Mouse (Mus musculus) G1E (cell line): ENCODE data around the gene Mtrex. TPM values are rescaled to one million over a fixed set of nuclear protein-coding genes. Genes with fewer than 3 reads are reported as not detected.

ENCODE experiments used
- ATAC-seq: 2 replicates; pipeline ENCODE4 v1.8.0; 2016; ENCODE audit warnings: mild to moderate bottlenecking; ENCODE audit not compliant: insufficient number of reproducible peaks, poor library complexity, low FRiP score, severe bottlenecking; ENCODE audit errors: extremely low read depth
- DNase-seq: peaks from one replicate; pipeline ENCODE4 v3.0.0; 2012; ENCODE audit warnings: low spot score
- H3K27me3 ChIP-seq: 2 replicates; pipeline ENCODE4 v1.6.1; 2012; ENCODE audit warnings: mild to moderate bottlenecking, low read length, inconsistent platforms; ENCODE audit not compliant: insufficient read depth
- H3K36me3 ChIP-seq: replicated peaks from 2 replicates; pipeline ENCODE3; 2012; ENCODE audit warnings: mild to moderate bottlenecking, inconsistent platforms
- H3K4me1 ChIP-seq: 2 replicates; pipeline ENCODE4 v1.6.1; 2012; ENCODE audit warnings: low read depth, low read length, inconsistent platforms, mixed read lengths; ENCODE audit not compliant: insufficient read depth
- H3K4me3 ChIP-seq: 2 replicates; pipeline ENCODE4 v1.5.1; 2012; ENCODE audit warnings: low read depth, mild to moderate bottlenecking, inconsistent platforms, low read length, moderate library complexity, mixed read lengths
- H3K9me3 ChIP-seq: replicated peaks from 2 replicates; pipeline ENCODE4 v1.6.1; 2012; ENCODE audit warnings: inconsistent platforms
- CTCF ChIP-seq: IDR thresholded peaks from 2 replicates; pipeline ENCODE4 v1.5.1; 2012; ENCODE audit warnings: low read depth, low read length, inconsistent platforms, mixed read lengths
- GATA1 ChIP-seq: IDR thresholded peaks from 2 replicates; pipeline ENCODE4 v1.6.1; 2012; ENCODE audit warnings: borderline replicate concordance, low read length, inconsistent platforms, mixed read lengths
- GATA2 ChIP-seq: IDR thresholded peaks from 2 replicates; pipeline ENCODE4 v1.6.1; 2012; ENCODE audit warnings: low read depth, low read length, inconsistent platforms, borderline replicate concordance
- POLR2AphosphoS5 ChIP-seq: IDR thresholded peaks from 2 replicates; pipeline ENCODE4 v1.6.1; 2012; ENCODE audit warnings: low read depth, low read length, inconsistent platforms; ENCODE audit not compliant: insufficient replicate concordance
- TAL1 ChIP-seq: conservative IDR thresholded peaks from 2 replicates; pipeline ENCODE4 v1.6.1; 2012; ENCODE audit warnings: low read depth, low read length, inconsistent platforms, mixed read lengths
- polyA plus RNA-seq: library from polyadenylated mRNA; stranded (reverse); fragments of >175 nt; gene quantifications from 2 replicates; pipeline ENCODE4 v1.2.3, GENCODE M21; 2012
- total RNA-seq, 2 experiments: library from RNA; stranded (forward) in 1 of 2; stranded (reverse) in 1 of 2; fragments of 200-1000 nt in 1 of 2; fragments of >200 nt in 1 of 2; fragmentation: Nextera tagmentation in 1 of 2; gene quantifications; 2 replicates each; pipeline ENCODE4 v1.2.3; 2014 to 2017

Gene Mtrex
- total and polyA plus RNA-seq, 3 experiments: 4.7 to 84.7 (median 71.1) TPM

DNA sequence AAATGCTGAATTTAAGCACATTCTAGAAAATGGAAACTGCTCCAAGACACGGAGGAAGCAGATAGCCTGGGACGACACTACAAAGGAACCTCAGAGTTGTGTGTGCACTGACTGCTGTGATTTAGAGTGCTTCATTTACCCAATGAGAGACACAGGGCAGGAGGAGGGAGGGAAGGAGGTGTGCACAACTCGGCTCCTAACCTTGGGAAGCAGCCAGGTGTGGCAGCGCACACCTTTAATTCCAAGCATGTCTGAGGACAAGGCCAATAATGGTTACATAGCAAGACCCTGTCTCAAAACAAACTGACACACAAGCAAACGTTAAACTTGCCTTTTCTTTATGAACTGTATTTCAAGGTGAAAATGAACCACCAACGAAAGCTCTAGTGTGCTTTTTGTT lies 1.9 kb downstream of the Mtrex start:
- ATAC-seq (no peak), DNase-seq (no peak)
- TF ChIP-seq TAL1 (no peak), GATA1 (no peak), POLR2AphosphoS5 (no peak), CTCF (no peak), GATA2 (no peak)
- Histone ChIP-seq H3K36me3 (peaks cover 47% of the 10 kb centered on the region), H3K4me1 (peaks cover 29% of the 10 kb centered on the region), H3K27me3 (no peaks in the 10 kb centered on the region), H3K4me3 (peak overlapping the region; percentile 59; the same call in 1 of the 2 replicates), H3K9me3 (no peaks in the 10 kb centered on the region)

DNA sequence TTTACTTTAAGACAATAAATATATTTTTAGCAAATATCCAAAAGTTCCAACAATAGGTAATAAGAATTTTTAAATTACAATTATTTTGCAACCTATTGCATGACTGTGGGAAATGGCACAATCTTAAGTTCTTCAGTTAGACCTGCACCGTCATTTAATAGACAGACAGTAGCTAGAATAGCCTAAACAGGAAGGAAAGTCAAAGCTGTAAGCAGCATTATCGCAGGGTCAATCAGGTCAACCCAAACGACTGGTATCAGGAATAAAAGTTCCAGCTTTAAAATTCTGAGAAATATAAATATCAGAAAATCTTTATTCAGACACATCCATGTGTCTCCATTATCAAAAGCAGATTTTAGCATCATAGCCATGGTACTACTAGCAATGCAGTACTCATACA lies 6.3 kb downstream of the Mtrex start:
- ATAC-seq: no peak
- TF ChIP-seq CTCF (no peak), POLR2AphosphoS5 (no peak), GATA1 (no peak), GATA2 (no peak), TAL1 (no peak)

DNA sequence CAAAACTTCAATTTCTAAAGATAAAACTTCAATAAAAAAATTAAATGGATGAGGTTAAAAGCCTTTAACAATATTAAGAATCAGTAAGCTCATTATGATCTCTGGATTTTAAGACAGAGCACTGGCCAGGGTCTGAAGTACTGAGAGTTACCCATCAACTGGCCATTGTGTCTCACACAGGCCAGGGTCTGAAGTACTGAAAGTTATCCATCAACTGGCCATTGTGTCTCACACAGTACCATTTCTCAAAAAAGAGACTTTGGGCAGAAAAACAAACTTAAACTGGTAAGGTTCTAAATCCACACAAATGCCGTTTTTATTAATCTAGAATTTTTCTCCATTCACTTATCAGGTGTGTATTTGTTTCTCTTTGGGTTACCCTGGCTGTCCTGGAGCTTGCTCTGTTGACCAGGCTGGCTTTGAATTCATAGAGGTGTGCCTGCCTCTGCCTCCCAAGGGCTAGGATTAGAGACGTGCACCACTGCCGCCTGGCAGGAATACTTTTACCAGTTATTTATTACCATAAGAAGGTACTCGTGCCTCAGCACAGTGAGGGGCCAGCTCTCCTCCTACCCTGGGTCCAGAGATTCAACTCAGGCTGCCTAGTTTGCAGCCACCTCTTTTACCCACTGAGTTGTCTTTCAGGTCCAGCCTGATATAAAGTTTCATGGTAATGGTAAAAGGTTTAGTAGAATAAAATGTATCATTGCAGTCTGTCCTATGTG lies 7.9 kb downstream of the Mtrex start:
- Histone ChIP-seq H3K4me3 (no peak overlapping the region), H3K4me1 (peaks cover 9% of the 10 kb centered on the region), H3K9me3 (no peaks in the 10 kb centered on the region), H3K36me3 (peaks cover 72% of the 10 kb centered on the region), H3K27me3 (no peaks in the 10 kb centered on the region)
- TF ChIP-seq GATA2 (no peak), POLR2AphosphoS5 (no peak)
- no peak for ATAC-seq
- no peak for DNase-seq

More for the DNA sequence above, 6.3 kb downstream of the Mtrex start:
- no peak overlapping the region for H3K4me3 ChIP-seq
- no peaks in the 10 kb centered on the region for H3K27me3 ChIP-seq
- no peaks in the 10 kb centered on the region for H3K9me3 ChIP-seq
- DNase-seq: no peak
- H3K36me3 ChIP-seq: peaks cover 73% of the 10 kb centered on the region
- H3K4me1 ChIP-seq: peaks cover 21% of the 10 kb centered on the region

DNA sequence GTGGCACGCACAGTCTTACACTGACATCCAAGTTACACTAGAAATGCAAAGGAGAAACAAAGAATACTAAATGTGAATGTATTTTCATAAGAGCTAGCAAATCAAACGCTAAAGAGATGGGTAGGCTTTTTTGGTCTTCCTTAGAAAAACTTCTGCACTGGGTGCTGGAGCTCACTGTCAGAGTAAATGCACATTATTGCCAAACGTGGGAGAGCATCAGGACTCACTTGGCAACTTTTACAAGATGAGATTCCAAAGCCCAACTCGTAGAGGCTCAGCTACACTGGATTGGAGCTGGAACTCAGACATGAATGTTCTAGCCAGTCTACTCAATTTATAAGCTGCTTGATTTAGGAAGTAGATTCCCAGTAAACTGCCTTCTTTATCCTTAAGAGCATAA lies 16.8 kb downstream of the Mtrex start:
- no peak for DNase-seq
- ATAC-seq: no peak
- Histone ChIP-seq H3K27me3 (no peaks in the 10 kb centered on the region), H3K4me1 (no peaks in the 10 kb centered on the region), H3K36me3 (peaks cover 79% of the 10 kb centered on the region), H3K9me3 (no peaks in the 10 kb centered on the region), H3K4me3 (no peak overlapping the region)
- no peak for TF ChIP-seq GATA1
- no peak for TF ChIP-seq TAL1
- TF ChIP-seq GATA2: no peak
- TF ChIP-seq POLR2AphosphoS5: no peak
- TF ChIP-seq CTCF: no peak

DNA sequence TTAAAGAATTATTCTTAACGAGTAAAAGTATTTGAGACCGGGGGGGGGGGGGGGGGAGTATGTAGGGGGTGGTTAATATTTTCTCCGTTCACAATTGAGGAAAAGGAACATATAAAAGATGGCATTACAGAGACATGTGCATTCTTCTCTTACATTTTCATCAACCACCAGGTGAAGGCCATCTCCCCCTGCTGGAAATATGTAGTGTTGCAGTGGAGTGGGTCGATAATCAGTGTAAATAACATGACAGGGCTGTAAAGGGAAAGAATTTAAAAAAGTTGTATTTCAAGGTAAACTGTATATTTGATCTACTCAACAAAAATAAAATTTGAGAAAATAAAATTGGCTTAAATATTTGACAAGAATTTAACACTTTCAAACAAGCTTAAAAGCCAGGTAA lies 17.5 kb downstream of the Mtrex start:
- no peaks in the 10 kb centered on the region for H3K4me1 ChIP-seq
- TF ChIP-seq CTCF: peak; percentile 42; the same call in 1 of the 2 replicates
- no peak for TF ChIP-seq POLR2AphosphoS5
- no peaks in the 10 kb centered on the region for H3K9me3 ChIP-seq
- no peak overlapping the region for H3K4me3 ChIP-seq
- H3K36me3 ChIP-seq: peaks cover 83% of the 10 kb centered on the region
- no peak for ATAC-seq
- no peaks in the 10 kb centered on the region for H3K27me3 ChIP-seq
- peak; percentile 4 for DNase-seq

DNA sequence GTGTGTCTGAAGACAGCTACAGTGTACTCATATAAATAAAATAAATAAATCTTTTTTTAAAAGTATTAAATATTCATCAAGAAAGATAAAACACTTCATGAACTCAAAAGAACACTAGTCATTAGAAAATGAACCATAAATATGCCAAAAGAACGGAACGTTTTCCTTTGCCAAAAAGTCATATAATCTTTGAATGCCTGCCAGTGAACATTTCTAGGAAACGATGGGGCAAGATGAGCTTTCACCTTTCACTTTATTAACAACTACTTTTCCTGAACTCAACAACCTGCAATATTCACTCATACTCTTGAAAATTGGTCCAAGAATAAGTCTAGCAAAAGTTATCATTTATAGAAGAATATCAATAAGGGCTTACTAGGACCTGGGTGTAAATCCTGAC lies 25.0 kb downstream of the Mtrex start:
- Histone ChIP-seq H3K4me1 (no peaks in the 10 kb centered on the region), H3K4me3 (no peak overlapping the region), H3K9me3 (no peaks in the 10 kb centered on the region), H3K27me3 (no peaks in the 10 kb centered on the region), H3K36me3 (peaks cover 91% of the 10 kb centered on the region)
- ATAC-seq: no peak
- no peak for TF ChIP-seq CTCF
- no peak for TF ChIP-seq GATA2
- TF ChIP-seq GATA1: no peak
- TF ChIP-seq TAL1: no peak
- TF ChIP-seq POLR2AphosphoS5: no peak
- no peak for DNase-seq

DNA sequence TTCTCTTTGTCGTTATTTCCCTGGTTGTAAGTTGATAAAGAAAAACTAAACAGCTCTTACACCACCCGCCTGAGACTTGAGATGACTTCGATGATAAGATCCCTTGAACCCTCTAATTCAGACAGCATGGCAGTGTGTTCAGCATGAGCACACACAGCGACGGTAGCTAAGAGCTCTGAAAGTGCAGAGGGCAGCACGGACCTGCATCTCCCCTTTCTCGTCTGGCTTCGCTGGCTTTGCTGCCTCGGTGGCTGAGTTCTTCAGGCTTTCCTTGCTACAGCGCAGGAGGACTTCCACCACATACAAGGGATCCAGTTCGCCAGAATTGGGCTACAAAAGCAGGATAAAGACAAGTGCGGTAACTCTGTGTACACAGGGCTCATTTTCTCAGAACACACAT lies 40.0 kb downstream of the Mtrex start:
- no peak overlapping the region for H3K4me3 ChIP-seq
- DNase-seq: no peak

More for the DNA sequence above, 40.0 kb downstream of the Mtrex start:
- Histone ChIP-seq H3K27me3 (no peaks in the 10 kb centered on the region), H3K9me3 (no peaks in the 10 kb centered on the region), H3K36me3 (peaks cover 85% of the 10 kb centered on the region), H3K4me1 (0 out of 2 replicates have a peak, but pooled peaks cover 2% of the 10 kb centered on the region)
- TF ChIP-seq GATA1 (no peak), CTCF (no peak)
- ATAC-seq: no peak
